ENCODE assay signal across 8 mouse cellular contexts in the genomic region with DNA sequence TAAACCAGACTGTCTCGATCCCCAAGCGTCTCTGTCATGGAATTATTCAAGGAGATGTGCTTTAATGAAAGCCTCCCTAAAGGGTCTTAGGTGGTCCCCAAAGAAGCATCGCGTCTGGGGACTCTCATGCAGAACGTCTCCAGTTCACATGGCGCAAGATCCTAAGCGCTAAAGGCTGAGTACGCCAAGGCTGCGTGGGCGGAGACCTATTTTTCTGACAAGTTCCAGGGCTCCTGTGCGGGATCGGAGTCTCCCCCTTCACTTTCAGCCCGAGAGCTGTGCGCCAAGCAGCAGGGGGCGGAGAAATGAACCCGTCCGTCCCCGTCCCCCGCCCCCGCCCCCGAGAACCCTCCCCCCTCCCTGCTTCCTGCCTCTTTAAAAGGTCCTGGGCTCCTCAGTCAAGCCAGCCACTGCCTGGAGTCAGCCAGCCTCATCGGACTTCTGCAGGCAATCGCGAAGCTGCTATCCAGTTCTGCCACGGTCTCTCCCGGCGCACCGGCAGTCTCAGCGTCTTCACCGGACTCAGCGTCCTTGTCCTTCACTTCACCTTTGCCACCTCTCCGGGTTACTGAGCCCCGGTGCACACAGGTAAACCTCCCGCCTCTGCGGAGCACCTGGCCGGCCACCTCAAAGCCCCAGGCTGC. TPM values are rescaled to one million over a fixed set of nuclear protein-coding genes. Genes with fewer than 3 reads are reported as not detected.
DNase-seq lines count a peak whose midpoint lies in the region; ATAC-seq lines count a peak whose summit lies in the region.

A gene (plus strand): TSS at position 389 of the 644 bp plus-strand sequence.

- H3K27ac ChIP-seq in embryonic facial prominence, embryonic 13.5 days, result peak within 1 kb of the TSS; percentile 84
- peak within 1 kb of the TSS; percentile 86 for H3K27ac ChIP-seq in limb, embryonic 13.5 days
- H3K27ac ChIP-seq in midbrain, embryonic 14.5 days (replicated peaks; ENCODE audit: low read depth, low read length), result no peak within 1 kb of the TSS

- no peaks in the 10 kb centered on the region for H3K9me3 ChIP-seq in embryonic facial prominence, embryonic 13.5 days
- H3K9me3 ChIP-seq in limb, embryonic 13.5 days, result no peaks in the 10 kb centered on the region
- no peaks in the 10 kb centered on the region for H3K9me3 ChIP-seq in midbrain, embryonic 14.5 days (ENCODE audit: control insufficient read depth, low read length)

- DNase-seq in cerebellum, adult 9-10 months, result no peak
- peak; percentile 72 for DNase-seq in heart, adult 8-10 months (ENCODE audit: low spot score)
- peak; percentile 70 to 75 for DNase-seq in kidney, adult 8-10 months
- DNase-seq in midbrain, embryonic 14.5 days, result peak; percentile 77
- DNase-seq in spleen, postnatal 4 days (ENCODE audit: low spot score in 2 of 2), result peak; percentile 39 to 74

- H3K4me1 ChIP-seq in embryonic facial prominence, embryonic 13.5 days, result peaks cover 51% of the 10 kb centered on the region
- peaks cover 65% of the 10 kb centered on the region for H3K4me1 ChIP-seq in limb, embryonic 13.5 days
- peaks cover 8% of the 10 kb centered on the region; the same call in 1 of the 2 replicates for H3K4me1 ChIP-seq in midbrain, embryonic 14.5 days (ENCODE audit: control insufficient read depth, insufficient read depth, low read length)

- peak within 1 kb of the TSS; percentile 89 for H3K4me2 ChIP-seq in embryonic facial prominence, embryonic 13.5 days
- peak within 1 kb of the TSS; percentile 86 for H3K4me2 ChIP-seq in limb, embryonic 13.5 days (replicated peaks)
- H3K4me2 ChIP-seq in midbrain, embryonic 14.5 days (ENCODE audit: low read length), result peak within 1 kb of the TSS; percentile 96

- peak within 1 kb of the TSS; percentile 83 for H3K9ac ChIP-seq in embryonic facial prominence, embryonic 13.5 days
- peak within 1 kb of the TSS; percentile 85 for H3K9ac ChIP-seq in limb, embryonic 13.5 days
- peak within 1 kb of the TSS; percentile 52 for H3K9ac ChIP-seq in midbrain, embryonic 14.5 days (replicated peaks; ENCODE audit: low read length)

- H3K4me3 ChIP-seq in embryonic facial prominence, embryonic 13.5 days, result peak within 1 kb of the TSS; percentile 69
- H3K4me3 ChIP-seq in limb, embryonic 13.5 days, result peak within 1 kb of the TSS; percentile 71
- H3K4me3 ChIP-seq in midbrain, embryonic 14.5 days (replicated peaks; ENCODE audit: low read depth, low read length), result peak within 1 kb of the TSS; percentile 47

- WGBS in embryonic facial prominence, embryonic 13.5 days, result under 1% methylated on average over 36 of the region's 36 CpGs
- WGBS in limb, embryonic 13.5 days, result 0% methylated on average over 36 of the region's 36 CpGs
- under 1% methylated on average over 34 of the region's 36 CpGs for WGBS in midbrain, embryonic 14.5 days

- H3K27me3 ChIP-seq in embryonic facial prominence, embryonic 13.5 days, result no peaks in the 10 kb centered on the region; the same call in 1 of the 2 replicates
- H3K27me3 ChIP-seq in limb, embryonic 13.5 days, result no peaks in the 10 kb centered on the region; the same call in none of the 2 replicates
- peaks cover 7% of the 10 kb centered on the region; the same call in 1 of the 2 replicates for H3K27me3 ChIP-seq in midbrain, embryonic 14.5 days (ENCODE audit: control insufficient read depth, insufficient read depth, low read length)

- peaks cover 18% of the 10 kb centered on the region for H3K36me3 ChIP-seq in embryonic facial prominence, embryonic 13.5 days
- H3K36me3 ChIP-seq in limb, embryonic 13.5 days, result peaks cover 29% of the 10 kb centered on the region
- no peaks in the 10 kb centered on the region for H3K36me3 ChIP-seq in midbrain, embryonic 14.5 days (ENCODE audit: control insufficient read depth, insufficient read depth, low read length)

- ATAC-seq in cerebellum, adult (ENCODE audit: insufficient number of reproducible peaks, low FRiP score, low TSS enrichment), result 0 out of 2 replicates have a peak, but pooled peaks have one; percentile 36
- peak; percentile 83 for ATAC-seq in embryonic facial prominence, embryonic 13.5 days (ENCODE audit: insufficient number of reproducible peaks, insufficient read depth, low FRiP score, low TSS enrichment, low read depth)
- peak; percentile 88 for ATAC-seq in limb, embryonic 13.5 days (ENCODE audit: low FRiP score, low read depth)
- peak; percentile 69 for ATAC-seq in midbrain, embryonic 14.5 days (ENCODE audit: low FRiP score, low TSS enrichment)

RNA-seq across cellular contexts. Expression of the gene that starts here (rescaled TPM):
- polyA plus RNA-seq in embryonic facial prominence, embryonic 13.5 days (2015; fragmentation: Nextera tagmentation; extraction: Ambion mirVana), result 71.1 and 81.6 TPM in 2 replicates
- 10 to 100 TPM in 2 of 4 experiments, 1 to 10 TPM in 2; 8.2 to 44.4 (median 9.2) TPM for total RNA-seq in heart, adult 8-10 months (2022)
- polyA plus RNA-seq in limb, embryonic 13.5 days (2015; fragmentation: Nextera tagmentation; extraction: Ambion mirVana), result 88.0 and 100.0 TPM in 2 replicates
- polyA plus RNA-seq in midbrain, embryonic 14.5 days (2014; fragmentation: Nextera tagmentation; extraction: Ambion mirVana), result 2.8 and 4.0 TPM in 2 replicates

Comparison
In these comparisons a context has a peak if more than half of its experiments do, and no peak if none do; other contexts are left out.
1. RNA of the gene that starts here (polyA plus RNA-seq): 88.0 to 100.0 TPM in limb, embryonic 13.5 days and 71.1 to 81.6 TPM in embryonic facial prominence, embryonic 13.5 days; 2.8 to 4.0 TPM in midbrain, embryonic 14.5 days; every median in the first group is over 10 times any median in the second.
2. ATAC-seq: peak in every context shown above with its lines; median percentile 88 in limb, embryonic 13.5 days; 83 in embryonic facial prominence, embryonic 13.5 days; 69 in midbrain, embryonic 14.5 days; 36 in cerebellum, adult.
3. Peak in every context shown above with its lines, with median percentiles within 50 percentile points of each other: H3K4me2 ChIP-seq, H3K4me3 ChIP-seq and H3K9ac ChIP-seq.